Mouse (Mus musculus) forebrain, embryonic 14.5 days (tissue): ENCODE data around the gene Zfp507. TPM values are rescaled to one million over a fixed set of nuclear protein-coding genes. Genes with fewer than 3 reads are reported as not detected.

Experiments used
- ATAC-seq: fragments of 200-750 bp; cut with Nextera tagmentation; 2 replicates; pipeline ENCODE4 v1.8.0; 2017; ENCODE audit warnings: mild to moderate bottlenecking, moderate library complexity
- DNase-seq: peaks from one replicate; pipeline ENCODE4 v3.0.0-alpha.2; 2015; ENCODE audit warnings: low spot score
- H3K27ac ChIP-seq: fragments of 300-500 bp; sonication (generic); 2 replicates; pipeline ENCODE4 v1.5.1; 2014; ENCODE audit warnings: low read depth, mild to moderate bottlenecking, control low read depth, low read length, moderate library complexity
- H3K27me3 ChIP-seq: fragments of 300-500 bp; sonication (generic); replicated peaks from 2 replicates; pipeline ENCODE4 v1.6.1; 2014; ENCODE audit warnings: low read length, control low read depth, mixed read lengths; ENCODE audit not compliant: control insufficient read depth, insufficient read depth
- H3K36me3 ChIP-seq: fragments of 300-500 bp; sonication (generic); 2 replicates; pipeline ENCODE4 v1.6.1; 2014; ENCODE audit warnings: low read length, control low read depth; ENCODE audit not compliant: control insufficient read depth, insufficient read depth
- H3K4me1 ChIP-seq: fragments of 300-500 bp; sonication (generic); 2 replicates; pipeline ENCODE4 v1.6.1; 2014; ENCODE audit warnings: antibody characterized with exemption, low read length, control low read depth; ENCODE audit not compliant: control insufficient read depth, insufficient read depth
- H3K4me2 ChIP-seq: fragments of 300-500 bp; sonication (generic); 2 replicates; pipeline ENCODE4 v1.6.1; 2014; ENCODE audit warnings: mild to moderate bottlenecking, control low read depth, low read length
- H3K4me3 ChIP-seq: fragments of 300-500 bp; sonication (generic); 2 replicates; pipeline ENCODE4 v1.5.1; 2014; ENCODE audit warnings: low read depth, low read length, control low read depth
- H3K9ac ChIP-seq: fragments of 300-500 bp; sonication (generic); 2 replicates; pipeline ENCODE4 v1.6.1; 2014; ENCODE audit warnings: mild to moderate bottlenecking, low read length, control low read depth, moderate library complexity
- H3K9me3 ChIP-seq: fragments of 300-500 bp; sonication (generic); replicated peaks from 2 replicates; pipeline ENCODE4 v1.6.1; 2016; ENCODE audit warnings: low read length, control low read depth, mixed read lengths; ENCODE audit not compliant: control insufficient read depth
- WGBS: fragments of 180-500 bp; shearing (Covaris S2); extraction: QIAGEN DNeasy Blood & Tissue Kit; methylation state at CpG from one replicate; pipeline ENCODE4 v1.1.7; 2014; 5-methylcytosine and 5-hydroxymethylcytosine counted together
- polyA plus RNA-seq: library from polyadenylated mRNA; unstranded; fragments of >200 nt; fragmentation: Nextera tagmentation; extraction: Ambion mirVana; gene quantifications from 2 replicates; pipeline ENCODE4 v1.2.1, GENCODE M21; 2014

The Zfp507 gene
- polyA plus RNA-seq, 1 experiment from 2014 or later, result 12.0 TPM

DNA sequence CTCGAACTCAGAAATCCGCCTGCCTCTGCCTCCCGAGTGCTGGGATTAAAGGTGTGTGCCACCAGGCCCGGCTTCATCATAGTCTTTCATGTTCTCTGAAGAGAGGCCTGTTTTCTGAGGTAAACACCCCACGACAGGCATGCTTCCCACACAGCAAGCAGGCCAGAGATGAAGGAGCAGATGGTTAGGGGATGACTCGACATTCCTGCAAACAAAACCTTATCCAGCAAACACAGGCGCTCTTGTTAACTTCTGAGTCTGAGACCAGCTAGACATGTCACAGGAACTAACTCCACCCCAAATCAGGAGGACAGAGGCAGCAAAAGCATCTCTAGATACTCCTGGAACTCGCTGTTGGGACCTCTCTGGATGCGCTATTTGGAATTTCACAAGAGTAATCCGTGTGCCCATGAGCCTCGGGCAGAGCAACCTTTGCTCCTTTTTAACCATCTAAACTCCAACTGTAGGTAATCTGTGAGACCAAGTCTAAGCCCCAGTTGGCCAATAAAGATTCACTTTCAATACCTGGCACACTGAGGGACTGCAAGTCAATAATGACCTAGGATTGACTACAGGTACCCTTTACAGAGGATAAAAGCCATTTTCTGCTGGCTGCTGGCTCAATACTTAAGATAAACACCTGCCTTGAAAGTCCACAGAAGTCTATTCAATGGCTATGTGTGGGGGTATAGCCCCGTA lies 10.5 kb downstream of the Zfp507 start:
- no peak overlapping the region for H3K9ac ChIP-seq
- WGBS, result 88% methylated on average over 12 of the region's 12 CpGs
- no peak overlapping the region for H3K4me3 ChIP-seq
- no peak for DNase-seq
- no peaks in the 10 kb centered on the region for H3K9me3 ChIP-seq
- H3K36me3 ChIP-seq, result peaks cover 89% of the 10 kb centered on the region
- no peak overlapping the region for H3K4me2 ChIP-seq
- no peak overlapping the region for H3K27ac ChIP-seq
- no peak for ATAC-seq
- no peaks in the 10 kb centered on the region for H3K27me3 ChIP-seq
- no peaks in the 10 kb centered on the region; the same call in 1 of the 2 replicates for H3K4me1 ChIP-seq

DNA sequence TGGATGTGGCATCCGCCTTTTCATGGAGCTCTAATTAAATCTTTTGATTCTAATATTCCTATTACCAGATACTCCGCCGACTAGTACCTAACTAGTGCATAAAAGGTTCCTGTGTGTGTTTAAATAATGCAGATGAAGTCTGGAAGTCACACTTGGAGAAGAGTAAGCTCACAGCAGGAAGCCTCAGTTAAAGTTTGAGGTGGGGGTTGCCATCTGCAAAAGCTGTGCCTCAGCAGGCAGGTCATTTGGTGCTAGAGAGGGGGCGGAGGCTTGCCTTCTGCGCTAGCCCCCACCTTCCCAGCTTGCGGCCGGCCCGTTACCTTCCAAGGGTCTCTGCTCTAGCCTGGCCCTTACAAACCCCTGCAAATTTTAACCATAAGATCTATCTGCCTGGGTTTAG lies 11.9 kb downstream of the Zfp507 start:
- H3K27me3 ChIP-seq, result no peaks in the 10 kb centered on the region
- no peaks in the 10 kb centered on the region; the same call in 1 of the 2 replicates for H3K4me1 ChIP-seq
- H3K4me3 ChIP-seq, result no peak overlapping the region
- H3K27ac ChIP-seq, result no peak overlapping the region
- H3K9ac ChIP-seq, result no peak overlapping the region
- DNase-seq (no peak), ATAC-seq (no peak)
- 67% methylated on average over 8 of the region's 8 CpGs for WGBS
- H3K36me3 ChIP-seq, result peaks cover 90% of the 10 kb centered on the region
- H3K9me3 ChIP-seq, result no peaks in the 10 kb centered on the region
- H3K4me2 ChIP-seq, result no peak overlapping the region

DNA sequence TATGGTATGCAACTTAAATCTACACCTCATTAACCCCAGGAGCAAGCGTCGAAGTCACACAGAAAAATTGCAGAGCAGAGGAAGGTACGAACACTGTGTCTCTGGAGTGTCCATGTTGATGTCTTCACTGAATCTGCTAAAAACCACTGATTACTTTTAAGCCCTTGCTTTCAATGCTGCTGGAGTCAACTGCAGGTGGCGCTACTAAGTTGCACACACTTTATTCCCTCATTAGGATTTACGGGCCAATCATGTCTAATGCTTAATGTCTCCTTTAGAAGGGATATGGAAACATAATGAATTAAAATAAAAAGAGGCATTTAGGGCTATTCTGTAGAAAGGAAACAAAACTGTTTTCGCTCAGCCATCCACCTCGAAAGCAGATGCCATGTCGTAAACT lies 12.6 kb downstream of the Zfp507 start:
- WGBS, result 83% methylated on average over 8 of the region's 8 CpGs
- Histone ChIP-seq H3K4me3 (no peak overlapping the region), H3K4me2 (no peak overlapping the region), H3K9me3 (no peaks in the 10 kb centered on the region), H3K9ac (no peak overlapping the region), H3K36me3 (peaks cover 92% of the 10 kb centered on the region), H3K27ac (no peak overlapping the region), H3K4me1 (no peaks in the 10 kb centered on the region; the same call in 1 of the 2 replicates), H3K27me3 (no peaks in the 10 kb centered on the region)
- ATAC-seq (no peak), DNase-seq (peak; percentile 53)

DNA sequence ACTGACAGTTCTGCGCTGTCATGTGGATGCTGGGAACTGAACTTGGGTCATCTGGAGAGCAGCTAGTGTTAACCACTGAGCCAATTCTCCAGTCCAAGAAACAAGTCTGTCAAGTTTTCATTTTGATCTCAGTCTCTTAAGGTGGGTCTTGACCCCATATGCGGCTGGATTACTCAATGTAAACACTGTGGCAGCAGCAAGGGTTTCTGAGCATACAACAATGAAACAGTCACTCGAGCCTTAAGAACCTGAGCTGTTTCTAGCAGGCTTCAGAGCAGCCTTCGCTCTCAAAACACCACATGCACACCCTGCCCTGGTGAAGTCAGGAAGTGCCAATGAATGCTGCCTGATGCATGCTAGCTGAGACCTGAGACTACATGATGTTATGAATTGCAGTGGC lies 17.2 kb downstream of the Zfp507 start:
- no peaks in the 10 kb centered on the region for H3K27me3 ChIP-seq
- H3K9me3 ChIP-seq, result no peaks in the 10 kb centered on the region
- DNase-seq, result no peak
- no peaks in the 10 kb centered on the region for H3K4me1 ChIP-seq
- no peak overlapping the region for H3K4me2 ChIP-seq
- H3K4me3 ChIP-seq, result no peak overlapping the region
- no peak overlapping the region for H3K27ac ChIP-seq
- H3K9ac ChIP-seq, result no peak overlapping the region
- peaks cover 69% of the 10 kb centered on the region for H3K36me3 ChIP-seq
- ATAC-seq, result no peak
- WGBS, result 92% methylated on average over 4 of the region's 4 CpGs

DNA sequence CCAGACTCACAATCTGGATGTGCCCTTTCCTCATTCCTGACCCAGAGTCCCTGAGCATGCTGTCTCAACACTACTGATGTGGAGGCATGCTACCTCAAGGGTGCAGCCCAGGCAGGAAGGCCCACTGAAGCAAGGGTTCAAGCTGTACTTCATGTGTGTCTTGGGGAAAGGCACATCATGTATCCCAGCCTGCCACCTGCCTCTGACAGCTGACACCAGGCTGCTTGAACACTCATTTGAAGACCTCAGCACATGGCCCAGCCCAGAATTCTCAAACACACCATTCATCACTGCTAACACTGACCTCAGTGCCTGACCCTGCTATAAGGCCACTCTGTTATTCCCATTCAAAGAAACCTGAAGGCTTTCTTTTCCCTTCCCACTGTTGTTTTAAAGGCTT lies 20.6 kb downstream of the Zfp507 start:
- H3K9ac ChIP-seq, result no peak overlapping the region
- H3K4me3 ChIP-seq, result no peak overlapping the region
- peaks cover 61% of the 10 kb centered on the region for H3K36me3 ChIP-seq
- H3K4me1 ChIP-seq, result no peaks in the 10 kb centered on the region
- no peak for ATAC-seq
- no peak for DNase-seq
- H3K9me3 ChIP-seq, result no peaks in the 10 kb centered on the region
- no peaks in the 10 kb centered on the region for H3K27me3 ChIP-seq
- H3K4me2 ChIP-seq, result no peak overlapping the region
- H3K27ac ChIP-seq, result no peak overlapping the region

DNA sequence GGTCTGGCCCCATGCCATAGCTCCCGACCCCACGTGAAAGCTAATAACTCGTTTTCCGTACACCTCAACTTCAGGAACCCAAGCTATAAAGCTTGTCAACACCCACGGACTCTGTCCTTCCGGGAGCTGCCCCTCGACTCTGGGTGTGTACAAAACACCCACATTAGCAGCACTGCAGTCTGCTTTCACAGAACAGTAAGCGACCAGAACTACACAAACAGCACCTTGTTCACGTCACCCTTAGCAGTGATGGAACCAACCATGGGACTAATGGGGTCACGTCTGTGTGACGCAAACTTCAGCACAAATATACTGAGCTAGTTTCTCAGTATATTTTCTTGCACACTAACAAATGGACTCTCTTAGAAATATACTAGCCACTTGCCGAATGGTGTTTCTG lies 28.7 kb downstream of the Zfp507 start:
- Histone ChIP-seq H3K36me3 (peaks cover 60% of the 10 kb centered on the region), H3K9ac (no peak overlapping the region), H3K4me1 (no peaks in the 10 kb centered on the region), H3K27ac (no peak overlapping the region), H3K4me2 (no peak overlapping the region), H3K27me3 (no peaks in the 10 kb centered on the region), H3K9me3 (no peaks in the 10 kb centered on the region), H3K4me3 (no peak overlapping the region)
- DNase-seq (no peak), ATAC-seq (no peak)
- 93% methylated on average over 12 of the region's 12 CpGs for WGBS

DNA sequence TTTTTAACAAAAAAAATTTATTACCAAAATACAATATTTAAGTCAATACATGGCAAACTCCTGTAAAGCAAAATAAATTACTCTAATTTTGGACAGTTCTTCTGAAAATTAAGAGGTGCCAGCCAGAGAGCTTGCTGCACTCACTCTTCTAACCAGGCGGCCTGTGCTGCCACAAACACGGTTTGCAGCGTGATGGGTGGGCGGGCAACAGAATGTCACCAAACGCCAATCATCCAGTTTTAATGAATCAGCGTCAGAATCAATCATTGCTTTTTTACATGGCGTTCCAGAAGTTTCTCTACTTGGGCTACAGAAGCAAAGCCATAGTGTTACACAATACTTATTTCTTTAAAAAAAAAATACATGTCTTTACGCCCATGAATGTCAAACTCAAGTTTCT lies 30.5 kb downstream of the Zfp507 start:
- H3K4me1 ChIP-seq, result no peaks in the 10 kb centered on the region
- DNase-seq (no peak), ATAC-seq (no peak)
- H3K4me3 ChIP-seq, result no peak overlapping the region
- WGBS, result 87% methylated on average over 8 of the region's 8 CpGs
- H3K9me3 ChIP-seq, result no peaks in the 10 kb centered on the region
- H3K36me3 ChIP-seq, result peaks cover 47% of the 10 kb centered on the region
- H3K27me3 ChIP-seq, result no peaks in the 10 kb centered on the region
- H3K9ac ChIP-seq, result no peak overlapping the region
- no peak overlapping the region for H3K4me2 ChIP-seq
- no peak overlapping the region for H3K27ac ChIP-seq

DNA sequence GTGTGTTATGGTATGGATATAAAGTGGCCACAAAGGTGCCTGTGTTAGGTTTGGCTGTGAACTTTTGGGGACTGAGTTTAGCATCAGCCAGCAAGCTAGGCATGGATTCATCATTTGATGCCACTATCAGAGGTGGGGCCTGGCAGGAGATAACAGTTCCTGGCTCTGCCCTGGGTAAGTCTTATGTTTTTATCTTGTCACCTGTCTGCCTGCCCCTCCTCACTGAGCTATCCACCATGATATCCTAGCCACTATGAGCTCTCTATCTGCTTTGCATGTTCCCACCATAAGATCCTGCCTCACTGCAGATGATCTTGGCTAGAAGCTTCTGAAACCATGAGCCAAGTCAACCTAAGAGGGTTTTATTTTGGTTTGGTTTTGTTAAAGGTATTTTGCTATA lies 31.7 kb downstream of the Zfp507 start:
- Histone ChIP-seq H3K4me2 (no peak overlapping the region), H3K9me3 (no peaks in the 10 kb centered on the region), H3K36me3 (peaks cover 37% of the 10 kb centered on the region), H3K4me3 (no peak overlapping the region), H3K27ac (no peak overlapping the region), H3K27me3 (no peaks in the 10 kb centered on the region), H3K4me1 (no peaks in the 10 kb centered on the region), H3K9ac (no peak overlapping the region)
- ATAC-seq, result no peak
- DNase-seq, result no peak

DNA sequence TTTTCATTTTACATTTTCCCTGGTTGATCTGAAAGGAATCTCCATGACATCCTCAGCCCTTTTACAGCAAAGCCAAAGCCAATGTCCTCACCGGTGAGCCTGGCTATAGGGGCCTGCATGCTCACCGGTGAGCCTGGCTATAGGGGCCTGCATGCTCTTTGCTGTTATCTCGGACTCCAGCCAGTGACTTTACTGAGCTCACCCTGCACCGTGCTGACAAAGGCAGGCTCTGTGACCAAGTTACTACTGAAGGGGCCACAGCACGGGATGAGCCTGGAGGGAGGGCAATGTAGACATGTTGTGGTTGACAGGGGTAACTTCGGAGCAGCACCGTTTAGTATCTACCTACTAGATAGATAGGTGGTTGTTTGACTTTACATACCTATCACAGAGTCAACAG lies 32.7 kb downstream of the Zfp507 start:
- H3K9me3 ChIP-seq, result no peaks in the 10 kb centered on the region
- no peak overlapping the region for H3K9ac ChIP-seq
- 87% methylated on average over 7 of the region's 7 CpGs for WGBS
- ATAC-seq (no peak), DNase-seq (no peak)
- no peaks in the 10 kb centered on the region for H3K4me1 ChIP-seq
- H3K4me3 ChIP-seq, result no peak overlapping the region
- peaks cover 28% of the 10 kb centered on the region for H3K36me3 ChIP-seq
- H3K27ac ChIP-seq, result no peak overlapping the region
- no peak overlapping the region for H3K4me2 ChIP-seq
- no peaks in the 10 kb centered on the region for H3K27me3 ChIP-seq
